Mouse (Mus musculus) cerebellum, adult 9-11 months (tissue): ENCODE measurements around the gene Babam2.

Experiments
- DNase-seq: peaks from one replicate; pipeline ENCODE4 v3.0.0; 2022

Babam2 gene

DNA sequence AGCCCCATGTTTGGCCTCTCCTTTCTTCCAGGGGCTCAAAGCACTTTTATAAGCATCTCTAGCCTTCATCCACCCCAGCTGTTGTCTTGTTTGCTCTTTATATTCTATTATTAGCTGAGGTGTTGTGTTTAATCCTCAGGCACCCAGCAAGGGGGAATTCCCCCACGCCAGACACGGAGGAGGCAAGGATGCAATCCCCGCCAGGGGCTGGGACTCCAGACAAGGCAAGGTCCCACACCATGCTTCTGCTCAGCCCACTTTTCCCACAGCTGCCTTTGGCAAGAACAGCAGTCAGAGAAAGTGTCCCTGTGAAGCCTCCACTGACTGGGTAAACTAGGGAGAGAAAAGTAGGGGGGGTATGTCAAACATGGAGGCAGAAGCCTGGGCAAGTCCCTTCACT is 401.2 kb downstream of the Babam2 start:
- DNase-seq = no peak

- peak; percentile 63 for DNase-seq
These were observed 405.0 kb downstream of the Babam2 start for GRCm38 (mm10) chr5:32102484-32102883.

DNA sequence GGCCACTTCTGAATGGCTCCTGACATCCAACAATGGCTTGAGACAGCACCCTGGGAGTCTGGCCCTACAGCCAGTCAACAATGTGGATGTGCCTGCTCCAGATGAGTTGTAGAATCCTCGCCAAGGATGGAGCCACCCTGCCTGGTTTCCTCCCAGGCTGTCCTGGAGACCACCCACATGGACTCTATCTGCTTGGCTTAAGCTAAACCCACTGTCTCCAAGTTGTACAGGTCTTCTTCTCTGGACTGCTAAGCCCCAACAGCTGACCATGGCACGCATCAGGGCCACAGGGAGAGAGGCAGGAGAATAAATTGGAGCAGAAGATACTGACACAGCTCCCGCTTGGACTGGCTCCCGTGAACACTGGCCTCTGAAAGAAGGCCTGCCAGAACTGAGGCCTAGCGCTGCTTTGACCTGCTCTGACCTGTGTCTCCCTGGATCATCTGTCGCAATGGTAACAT is 405.5 kb downstream of the Babam2 start:
- DNase-seq = peak; percentile 53

GRCm38 (mm10) chr5:32103545-32103944 is 406.1 kb downstream of the Babam2 start:
- no peak for DNase-seq

DNA sequence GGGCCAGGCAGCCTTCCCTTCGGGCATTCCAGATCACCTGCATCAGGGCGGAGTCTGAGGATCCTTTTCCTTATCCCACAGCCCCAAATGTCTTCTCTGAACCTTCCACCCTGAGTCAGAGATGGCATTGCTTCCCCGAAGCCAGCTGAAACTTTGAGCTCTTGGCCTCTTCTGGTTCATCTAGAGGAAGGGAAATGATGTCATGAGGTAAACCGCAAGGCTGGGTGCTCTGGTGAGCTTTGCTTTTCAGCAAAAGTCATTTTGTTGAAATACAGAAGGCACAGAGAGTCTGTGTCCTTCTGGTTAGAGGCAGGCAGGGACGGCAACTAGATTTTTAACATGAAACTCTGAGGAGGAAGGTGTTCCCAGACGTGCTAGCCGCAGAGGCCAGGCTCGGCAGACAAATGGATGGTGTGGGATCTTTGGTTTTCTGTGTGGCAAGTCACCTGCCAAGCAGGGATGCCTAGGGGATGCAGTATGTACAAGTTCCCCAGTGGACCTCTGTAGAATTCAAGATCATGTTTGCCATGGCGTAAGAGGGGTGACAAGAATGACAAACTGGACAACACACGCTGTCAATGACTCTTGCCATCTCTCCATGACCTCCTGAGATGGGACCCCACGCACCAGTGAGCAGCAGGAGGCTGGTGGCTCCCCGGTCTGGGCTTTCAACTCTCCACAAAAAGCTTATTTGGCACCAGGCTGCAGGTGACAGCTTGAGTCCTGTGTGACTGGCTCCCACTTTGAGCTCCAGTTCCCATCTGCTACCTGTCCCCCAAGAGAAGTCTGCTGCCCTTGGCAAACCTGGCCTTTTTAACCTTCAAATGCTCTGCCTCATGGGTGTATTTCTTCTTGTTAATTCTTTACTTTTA is 406.9 kb downstream of the Babam2 start:
- DNase-seq = peak; percentile 77

- DNase-seq = no peak
These were observed 409.1 kb downstream of the Babam2 start for GRCm38 (mm10) chr5:32106473-32107140.

DNA sequence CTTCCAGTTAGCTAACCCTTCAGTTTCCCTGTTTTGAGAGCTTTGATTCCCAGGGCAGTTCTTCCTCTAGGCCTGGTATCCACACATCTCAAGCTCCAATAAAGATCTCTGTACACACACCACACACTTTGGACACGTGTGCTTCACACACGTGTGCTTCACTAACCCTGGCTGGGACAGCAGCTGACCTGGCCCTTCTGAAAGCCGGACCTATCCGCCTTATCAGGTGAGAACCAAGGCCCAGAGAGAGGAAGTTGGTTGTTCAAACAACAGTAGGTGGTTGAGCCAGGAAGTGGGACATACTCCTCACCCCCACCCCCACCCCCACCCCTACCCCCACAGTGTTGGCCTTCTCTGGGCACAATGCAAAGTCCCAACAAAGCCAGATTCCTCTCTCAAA is 413.2 kb downstream of the Babam2 start:
- no peak for DNase-seq

DNA sequence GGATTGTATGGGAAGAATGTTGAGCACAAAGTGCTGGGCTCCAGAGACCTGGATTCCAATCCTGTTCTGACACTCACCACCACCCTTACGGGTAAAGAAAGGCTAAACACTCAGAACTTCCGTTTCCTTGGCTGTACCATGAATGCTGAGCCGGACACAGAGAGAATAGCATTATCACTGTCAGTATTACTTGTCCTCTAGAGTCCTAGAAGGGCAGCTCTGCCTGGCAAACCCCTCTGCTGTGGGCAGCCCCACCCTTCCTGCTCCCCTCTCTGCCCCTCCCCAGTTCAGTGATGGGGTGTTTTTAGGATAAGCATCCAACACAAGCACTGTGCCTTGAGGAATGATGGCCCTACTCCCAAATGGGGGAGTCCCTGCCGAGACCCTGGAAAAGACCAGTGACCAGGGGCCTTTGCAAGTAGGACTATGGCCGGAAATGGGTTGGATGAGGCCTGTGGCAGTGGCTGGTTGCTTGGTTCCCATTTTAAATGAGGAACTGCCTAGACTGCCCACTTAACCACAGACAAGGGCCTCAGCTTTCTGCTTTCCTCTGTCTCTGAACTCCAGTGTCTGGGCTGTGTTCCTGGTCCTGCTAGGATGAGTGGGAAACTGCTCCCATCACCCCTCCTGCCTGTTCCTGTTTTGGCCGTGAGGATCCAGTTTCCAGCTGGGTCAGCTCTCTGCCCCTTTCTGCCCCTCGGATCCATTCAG is 414.9 kb downstream of the Babam2 start:
- DNase-seq = no peak

GRCm38 (mm10) chr5:32120901-32121376 is 423.5 kb downstream of the Babam2 start:
- DNase-seq = no peak

DNA sequence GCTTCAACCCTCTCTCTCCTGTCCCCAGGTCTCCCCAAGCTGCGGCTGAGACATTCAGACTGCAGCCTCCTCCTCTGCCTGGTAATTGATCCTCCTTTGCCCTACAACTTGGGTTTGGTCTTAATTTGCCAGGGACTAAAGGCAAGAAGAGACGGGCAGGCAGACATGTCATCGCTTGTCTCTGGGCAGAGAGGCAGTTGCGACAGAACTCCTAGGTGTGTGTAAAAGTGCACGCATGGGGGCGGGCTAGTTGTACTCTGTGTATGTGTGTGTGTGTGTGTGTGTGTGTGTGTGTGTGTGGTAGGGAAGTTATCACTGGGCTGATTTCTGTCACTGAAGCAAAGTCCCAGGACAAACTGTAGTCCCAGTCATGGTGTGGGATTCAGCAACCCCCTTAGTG is 424.5 kb downstream of the Babam2 start:
- DNase-seq = no peak

DNA sequence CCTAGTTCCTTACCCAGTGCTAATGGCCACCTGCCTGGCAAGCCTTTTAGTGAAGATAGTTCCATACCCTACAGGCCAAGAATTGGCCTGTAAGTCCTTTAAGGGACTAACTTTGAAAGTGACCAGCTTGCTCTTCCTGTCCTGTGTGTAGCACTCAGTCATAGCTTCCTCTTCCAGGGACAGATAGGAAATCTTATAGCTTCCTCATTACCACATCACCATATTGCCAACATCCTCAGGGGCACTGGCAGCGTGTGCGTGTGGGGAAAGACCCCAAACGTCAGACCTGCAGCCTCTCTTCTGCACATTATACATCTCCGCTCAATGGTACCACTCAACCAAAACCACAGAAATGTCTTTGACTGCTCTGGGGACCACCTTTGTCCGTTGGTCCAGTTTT is 424.9 kb downstream of the Babam2 start:
- no peak for DNase-seq

- no peak for DNase-seq
These were observed 427.5 kb downstream of the Babam2 start for GRCm38 (mm10) chr5:32124957-32125356.

DNA sequence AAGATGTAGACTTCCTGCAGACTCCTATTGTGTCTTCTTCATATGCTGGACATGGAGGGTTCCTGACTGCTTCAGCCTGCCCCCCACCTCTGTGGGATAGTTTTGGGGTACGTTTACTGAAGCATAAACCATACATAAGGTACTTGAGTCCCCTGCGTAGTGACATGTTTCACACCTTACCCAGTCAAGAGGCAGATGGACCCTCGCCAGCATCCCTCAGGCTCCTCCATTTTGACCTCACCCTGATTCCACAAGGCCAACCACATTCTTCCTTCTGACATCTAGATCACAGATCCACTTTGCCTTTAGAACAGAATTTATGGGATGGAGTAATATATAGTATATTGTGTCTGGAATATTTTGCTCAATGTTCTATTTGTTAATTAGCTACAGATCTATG is 429.7 kb downstream of the Babam2 start:
- no peak for DNase-seq

DNA sequence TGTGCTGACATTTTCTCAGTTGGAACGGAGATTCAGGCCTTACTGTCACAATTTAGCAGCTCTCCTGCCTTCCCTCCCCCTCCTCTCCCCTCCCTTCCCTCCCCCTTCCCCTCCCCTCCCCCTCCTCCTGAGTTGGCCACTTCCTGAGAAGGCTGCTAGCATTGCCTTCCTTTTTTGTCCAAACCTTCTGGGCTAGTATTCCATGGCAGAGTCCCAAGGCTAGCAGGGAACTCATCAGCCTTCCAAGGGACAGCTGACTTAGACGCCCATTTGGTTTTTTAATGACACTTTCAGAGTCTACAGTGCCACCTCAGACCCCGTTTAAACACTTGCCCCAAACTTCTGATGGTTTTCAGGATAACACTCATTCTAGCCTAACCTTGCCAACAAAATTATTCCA is 430.4 kb downstream of the Babam2 start:
- no peak for DNase-seq

- peak; percentile 71 for DNase-seq
These were observed 435.6 kb downstream of the Babam2 start for GRCm38 (mm10) chr5:32132971-32133501.

- peak; percentile 81 for DNase-seq
These were observed 436.1 kb downstream of the Babam2 start for GRCm38 (mm10) chr5:32133549-32134004.

DNA sequence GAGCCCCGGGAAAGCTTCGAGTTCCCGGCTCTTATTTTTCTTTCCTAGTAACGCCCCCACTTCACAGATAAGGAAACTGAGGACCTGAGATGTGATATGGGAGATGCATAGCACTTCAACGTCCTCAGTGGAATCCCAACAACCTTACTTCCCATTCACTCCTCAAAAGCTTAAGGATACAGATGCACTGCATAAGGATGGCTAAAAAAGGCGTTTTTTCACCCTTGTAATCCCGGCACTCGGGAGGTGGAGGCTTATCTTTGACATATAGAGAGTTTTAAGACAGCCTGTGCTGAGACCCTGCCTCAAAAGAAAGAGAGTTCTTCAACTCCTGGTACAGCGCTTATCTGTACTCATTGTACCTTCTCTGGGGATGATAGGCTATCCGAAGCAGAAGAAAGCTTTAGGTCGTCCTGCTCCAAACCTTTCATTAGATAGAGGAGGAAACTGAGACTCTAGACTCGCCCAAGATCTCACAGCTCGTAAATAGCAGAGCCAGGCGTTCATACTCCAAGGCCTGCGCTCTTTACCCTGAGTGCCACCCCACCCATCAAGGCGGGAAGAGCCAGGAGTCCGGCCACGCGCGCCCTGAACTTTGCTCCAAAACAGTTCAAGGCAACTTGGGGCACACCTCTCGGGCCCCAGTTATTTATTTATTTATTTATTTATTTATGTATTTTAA is 436.7 kb downstream of the Babam2 start:
- DNase-seq = peak; percentile 49
